Mouse (Mus musculus): Measurements from ENCODE around the gene Midn. TPM values are rescaled to one million over a fixed set of nuclear protein-coding genes. Genes with fewer than 3 reads are reported as not detected.

Midn gene
- total and polyA plus RNA-seq, 2 experiments, result 6.9 to 38.8 TPM

DNA sequence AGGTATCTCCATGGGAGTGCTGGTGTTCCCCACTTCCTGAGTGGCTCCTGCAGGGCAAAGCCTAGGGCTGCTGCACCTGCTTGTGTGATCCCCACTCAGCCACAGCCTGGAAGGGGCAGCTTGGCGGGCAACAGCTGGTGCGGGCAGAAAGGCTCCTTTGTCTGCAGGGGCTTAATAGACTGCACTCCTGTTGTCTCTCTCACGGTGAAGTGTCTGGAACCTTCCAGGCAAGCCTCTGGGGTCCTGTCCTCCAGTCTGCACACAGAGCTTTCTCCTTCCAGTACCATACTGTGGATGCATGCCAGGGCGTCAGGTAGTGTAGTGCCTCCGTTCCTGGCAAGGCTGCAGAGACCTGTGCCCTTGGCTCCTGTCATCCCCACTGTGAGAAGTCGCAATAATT lies 29.5 kb upstream of the Midn start:
- H3K27ac ChIP-seq (replicated peaks; ENCODE audit: insufficient read depth, low read depth, low read length), result no peak overlapping the region
- H3K27me3 ChIP-seq (ENCODE audit: control insufficient read depth, insufficient read depth, low read length), result no peaks in the 10 kb centered on the region
- no peak for TF ChIP-seq POLR2A (IDR thresholded peaks at IDR 0.05; ENCODE audit: extremely low read depth, insufficient read depth, low read length)
- no peak for TF ChIP-seq CTCF (IDR thresholded peaks at IDR 0.05; ENCODE audit: low read depth, low read length)
- no peak overlapping the region for H3K9ac ChIP-seq (ENCODE audit: low read depth, low read length)
- WGBS, result 53% methylated on average over 6 of the region's 6 CpGs
- peaks cover 20% of the 10 kb centered on the region for H3K4me1 ChIP-seq (ENCODE audit: control insufficient read depth, insufficient read depth, low read length)
- H3K4me3 ChIP-seq (ENCODE audit: insufficient read depth, low read depth, low read length), result no peak overlapping the region
- DNase-seq (ENCODE audit: extremely low read depth, low read depth, low spot score), result no peak
- no peaks in the 10 kb centered on the region for H3K36me3 ChIP-seq (ENCODE audit: control insufficient read depth, insufficient read depth, low read length)
- H3K79me2 ChIP-seq (ENCODE audit: control insufficient read depth, insufficient read depth, low read length), result peaks cover 56% of the 10 kb centered on the region

DNA sequence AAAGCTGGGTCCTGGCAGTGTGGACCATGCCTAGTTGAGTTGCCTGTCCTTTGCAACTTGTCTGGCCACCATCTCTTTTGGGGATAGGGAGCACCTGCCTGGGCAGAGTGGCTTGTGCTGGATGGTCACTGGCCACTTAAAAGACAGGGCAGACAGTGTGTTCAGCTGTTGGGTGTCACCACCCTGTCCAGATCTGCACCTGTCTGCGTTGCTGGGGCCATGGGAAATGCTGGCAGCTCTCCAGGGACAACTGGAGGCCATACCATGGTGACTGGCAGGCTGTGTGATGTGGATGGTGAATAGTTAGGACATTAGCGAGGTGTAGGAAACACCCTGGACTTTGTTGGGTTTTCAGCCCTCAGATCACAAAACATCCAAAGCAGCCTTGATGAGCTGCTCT lies 27.9 kb upstream of the Midn start:
- peaks cover 15% of the 10 kb centered on the region for H3K4me1 ChIP-seq (ENCODE audit: control insufficient read depth, insufficient read depth, low read length)
- no peak overlapping the region for H3K9ac ChIP-seq (ENCODE audit: low read depth, low read length)
- no peak for DNase-seq (ENCODE audit: extremely low read depth, low read depth, low spot score)
- no peak overlapping the region for H3K4me3 ChIP-seq (ENCODE audit: insufficient read depth, low read depth, low read length)
- no peaks in the 10 kb centered on the region for H3K27me3 ChIP-seq (ENCODE audit: control insufficient read depth, insufficient read depth, low read length)
- no peak for TF ChIP-seq POLR2A (IDR thresholded peaks at IDR 0.05; ENCODE audit: extremely low read depth, insufficient read depth, low read length)
- TF ChIP-seq CTCF (IDR thresholded peaks at IDR 0.05; ENCODE audit: low read depth, low read length), result no peak
- H3K36me3 ChIP-seq (ENCODE audit: control insufficient read depth, insufficient read depth, low read length), result no peaks in the 10 kb centered on the region
- peaks cover 72% of the 10 kb centered on the region for H3K79me2 ChIP-seq (ENCODE audit: control insufficient read depth, insufficient read depth, low read length)
- WGBS, result 53% methylated on average over 2 of the region's 2 CpGs
- H3K27ac ChIP-seq (replicated peaks; ENCODE audit: insufficient read depth, low read depth, low read length), result no peak overlapping the region

DNA sequence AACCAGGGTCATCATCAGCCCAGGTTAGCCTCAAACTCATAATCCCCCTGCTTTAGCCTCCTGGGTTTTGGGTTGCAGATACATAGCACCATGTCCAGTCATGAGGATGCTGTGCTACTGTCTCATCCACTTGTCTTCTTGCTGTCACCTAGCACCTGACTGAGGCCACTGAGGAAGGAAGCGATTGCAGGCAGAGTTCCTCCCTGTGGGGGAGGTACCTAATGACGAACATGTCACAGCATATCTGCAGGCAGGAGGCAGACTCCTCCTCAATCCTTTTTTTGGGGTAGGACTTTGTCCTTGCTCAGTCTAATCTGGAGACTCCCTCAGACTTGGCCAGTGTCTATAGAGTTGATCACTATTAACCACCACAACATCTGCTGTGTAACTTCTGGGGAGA lies 26.4 kb upstream of the Midn start:
- peaks cover 1% of the 10 kb centered on the region; the same call in 1 of the 2 replicates for H3K36me3 ChIP-seq (ENCODE audit: control insufficient read depth, insufficient read depth, low read length)
- H3K27ac ChIP-seq (replicated peaks; ENCODE audit: insufficient read depth, low read depth, low read length), result no peak overlapping the region
- no peaks in the 10 kb centered on the region for H3K27me3 ChIP-seq (ENCODE audit: control insufficient read depth, insufficient read depth, low read length)
- H3K79me2 ChIP-seq (ENCODE audit: control insufficient read depth, insufficient read depth, low read length), result peaks cover 65% of the 10 kb centered on the region
- H3K4me1 ChIP-seq (ENCODE audit: control insufficient read depth, insufficient read depth, low read length), result peaks cover 15% of the 10 kb centered on the region
- DNase-seq (ENCODE audit: extremely low read depth, low read depth, low spot score), result no peak
- no peak overlapping the region for H3K9ac ChIP-seq (ENCODE audit: low read depth, low read length)
- TF ChIP-seq POLR2A (IDR thresholded peaks at IDR 0.05; ENCODE audit: extremely low read depth, insufficient read depth, low read length) (no peak), CTCF (IDR thresholded peaks at IDR 0.05; ENCODE audit: low read depth, low read length) (no peak)
- WGBS, result 56% methylated on average over 2 of the region's 2 CpGs
- no peak overlapping the region for H3K4me3 ChIP-seq (ENCODE audit: insufficient read depth, low read depth, low read length)

DNA sequence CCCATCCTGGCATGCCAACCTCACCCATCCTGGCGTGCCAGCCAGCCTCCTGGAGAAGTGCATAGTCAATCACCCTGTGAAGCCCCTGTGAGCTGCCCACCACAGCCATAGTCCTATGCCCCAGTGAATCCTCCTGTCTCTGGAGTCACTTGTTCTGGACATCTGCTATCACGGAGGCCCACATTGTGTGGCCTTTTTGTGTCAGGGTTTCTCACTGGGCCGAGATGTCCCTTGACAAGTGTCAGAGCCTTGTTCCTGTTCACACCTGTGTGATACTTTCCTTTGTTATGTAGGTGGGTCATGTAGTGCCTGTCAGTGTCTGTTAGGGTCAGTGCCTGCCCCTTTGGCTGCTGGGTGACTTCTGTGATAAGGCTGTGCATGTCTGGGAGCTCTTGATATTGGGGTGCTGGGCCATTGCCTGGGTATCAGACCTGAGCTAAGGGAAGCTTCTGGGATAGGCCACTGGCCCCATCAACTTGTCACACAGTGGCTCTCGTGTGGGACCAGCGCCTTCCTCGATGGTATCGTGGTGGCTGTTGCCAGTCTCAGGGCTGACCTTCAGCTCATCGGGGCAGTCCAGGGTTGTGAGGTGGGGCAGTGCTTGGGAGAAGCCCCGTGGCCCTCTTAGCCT lies 24.0 kb upstream of the Midn start:
- Histone ChIP-seq H3K27ac (replicated peaks; ENCODE audit: insufficient read depth, low read depth, low read length) (no peak overlapping the region), H3K4me3 (ENCODE audit: insufficient read depth, low read depth, low read length) (no peak overlapping the region), H3K36me3 (ENCODE audit: control insufficient read depth, insufficient read depth, low read length) (peaks cover 5% of the 10 kb centered on the region; the same call in 1 of the 2 replicates)

DNA sequence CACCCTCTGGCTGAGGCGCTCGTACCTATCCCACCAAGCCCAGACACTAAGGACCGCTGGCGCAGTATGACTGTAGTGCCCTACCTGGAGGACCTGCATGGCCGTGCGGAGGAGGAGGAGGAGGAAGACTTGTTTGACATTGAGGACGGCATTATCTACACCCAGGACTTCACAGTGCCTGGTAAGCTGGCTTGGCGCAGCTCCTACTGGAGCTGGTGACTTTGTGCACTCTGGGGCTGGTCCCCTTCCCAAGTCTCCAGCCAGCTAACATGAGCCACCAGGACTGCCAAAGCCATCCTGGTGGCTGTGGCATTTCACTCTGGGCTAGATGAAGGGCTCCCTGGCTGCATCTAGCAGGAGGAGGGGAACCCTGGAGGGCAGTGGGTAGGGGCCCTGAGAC lies 20.2 kb upstream of the Midn start:
- H3K79me2 ChIP-seq (ENCODE audit: control insufficient read depth, insufficient read depth, low read length), result peaks cover 27% of the 10 kb centered on the region
- no peak overlapping the region for H3K27ac ChIP-seq (replicated peaks; ENCODE audit: insufficient read depth, low read depth, low read length)
- 94% methylated on average over 8 of the region's 8 CpGs for WGBS
- H3K4me1 ChIP-seq (ENCODE audit: control insufficient read depth, insufficient read depth, low read length), result peaks cover 23% of the 10 kb centered on the region
- peaks cover 5% of the 10 kb centered on the region; the same call in 1 of the 2 replicates for H3K36me3 ChIP-seq (ENCODE audit: control insufficient read depth, insufficient read depth, low read length)
- H3K4me3 ChIP-seq (ENCODE audit: insufficient read depth, low read depth, low read length), result no peak overlapping the region
- no peak for TF ChIP-seq POLR2A (IDR thresholded peaks at IDR 0.05; ENCODE audit: extremely low read depth, insufficient read depth, low read length)
- no peak for TF ChIP-seq CTCF (IDR thresholded peaks at IDR 0.05; ENCODE audit: low read depth, low read length)
- no peaks in the 10 kb centered on the region for H3K27me3 ChIP-seq (ENCODE audit: control insufficient read depth, insufficient read depth, low read length)
- DNase-seq (ENCODE audit: extremely low read depth, low read depth, low spot score), result no peak
- no peak overlapping the region for H3K9ac ChIP-seq (ENCODE audit: low read depth, low read length)

More for the DNA sequence above, 24.0 kb upstream of the Midn start:
- H3K9ac ChIP-seq (ENCODE audit: low read depth, low read length), result no peak overlapping the region
- H3K27me3 ChIP-seq (ENCODE audit: control insufficient read depth, insufficient read depth, low read length), result no peaks in the 10 kb centered on the region
- H3K4me1 ChIP-seq (ENCODE audit: control insufficient read depth, insufficient read depth, low read length), result peaks cover 8% of the 10 kb centered on the region
- WGBS, result 93% methylated on average over 9 of the region's 9 CpGs
- no peak for DNase-seq (ENCODE audit: extremely low read depth, low read depth, low spot score)
- TF ChIP-seq CTCF (IDR thresholded peaks at IDR 0.05; ENCODE audit: low read depth, low read length) (no peak), POLR2A (IDR thresholded peaks at IDR 0.05; ENCODE audit: extremely low read depth, insufficient read depth, low read length) (no peak)
- peaks cover 43% of the 10 kb centered on the region for H3K79me2 ChIP-seq (ENCODE audit: control insufficient read depth, insufficient read depth, low read length)

DNA sequence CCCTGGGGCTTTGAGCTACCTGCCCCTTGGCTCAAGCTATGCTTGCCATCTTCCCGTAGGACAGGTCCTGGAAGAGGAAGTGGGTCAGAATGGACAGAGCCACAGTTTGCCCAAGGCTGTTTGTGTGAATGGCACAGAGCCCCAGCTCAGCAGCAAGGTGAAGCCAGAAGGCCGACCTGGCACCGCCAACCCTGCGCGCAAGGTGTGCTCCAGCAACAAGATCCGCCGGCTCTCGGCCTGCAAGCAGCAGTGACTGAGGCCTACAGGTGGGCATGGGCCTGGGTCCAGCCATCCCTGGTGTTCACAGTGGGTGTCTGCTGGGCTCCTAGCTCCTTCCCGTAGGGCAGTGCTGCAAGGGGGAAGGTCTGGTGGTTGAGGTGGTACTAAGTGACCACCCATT lies 18.2 kb upstream of the Midn start:
- peak overlapping the region; percentile 84 for H3K27ac ChIP-seq (replicated peaks; ENCODE audit: insufficient read depth, low read depth, low read length)
- no peaks in the 10 kb centered on the region for H3K27me3 ChIP-seq (ENCODE audit: control insufficient read depth, insufficient read depth, low read length)
- peaks cover 23% of the 10 kb centered on the region for H3K4me1 ChIP-seq (ENCODE audit: control insufficient read depth, insufficient read depth, low read length)
- TF ChIP-seq CTCF (IDR thresholded peaks at IDR 0.05; ENCODE audit: low read depth, low read length) (no peak), POLR2A (IDR thresholded peaks at IDR 0.05; ENCODE audit: extremely low read depth, insufficient read depth, low read length) (no peak)
- peak overlapping the region; percentile 8; the same call in 1 of the 2 replicates for H3K4me3 ChIP-seq (ENCODE audit: insufficient read depth, low read depth, low read length)
- peaks cover 12% of the 10 kb centered on the region for H3K79me2 ChIP-seq (ENCODE audit: control insufficient read depth, insufficient read depth, low read length)
- DNase-seq (ENCODE audit: extremely low read depth, low read depth, low spot score), result peak; percentile 90
- H3K9ac ChIP-seq (ENCODE audit: low read depth, low read length), result peak overlapping the region; percentile 45
- WGBS, result 30% methylated on average over 9 of the region's 9 CpGs
- H3K36me3 ChIP-seq (ENCODE audit: control insufficient read depth, insufficient read depth, low read length), result peaks cover 5% of the 10 kb centered on the region; the same call in 1 of the 2 replicates

Data from liver, adult 2 months (tissue).